Mouse (Mus musculus): ENCODE measurements around the gene Syn3. TPM values are rescaled to one million over a fixed set of nuclear protein-coding genes. Genes with fewer than 3 reads are reported as not detected.
"Not testable (repeated sequence)": the region's sequence is repeated elsewhere in the genome, so short reads cannot be mapped to it uniquely, and the experiment has no call there.

Gene Syn3
- polyA plus RNA-seq, 1 experiment, result 0.75 TPM

DNA sequence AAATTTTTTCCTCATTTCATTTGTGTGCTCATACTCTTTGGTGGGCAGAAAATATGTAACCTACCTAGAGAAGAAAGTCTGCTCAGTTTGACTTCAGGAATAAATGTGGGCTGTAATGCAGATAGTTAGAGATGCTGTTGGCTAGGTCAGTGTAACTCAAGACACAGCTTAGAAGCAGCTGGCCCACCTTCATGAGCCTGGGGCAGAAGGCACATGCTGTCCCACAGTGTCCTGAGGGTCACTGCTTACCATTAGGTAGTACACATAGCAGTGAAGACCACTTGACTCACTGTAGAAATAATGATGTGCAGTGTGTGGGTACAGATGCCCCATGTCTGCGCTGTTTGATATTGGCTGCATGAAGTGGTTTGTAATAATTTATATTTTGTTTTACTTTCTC, 452.3 kb downstream of the Syn3 start:
- TF ChIP-seq POLR2A (IDR thresholded peaks at IDR 0.05; ENCODE audit: low read depth, low read length) (no peak), CTCF (IDR thresholded peaks at IDR 0.05; ENCODE audit: extremely low read depth, insufficient read length, insufficient replicate concordance, low read depth, low read length) (no peak)
- Histone ChIP-seq H3K27me3 (ENCODE audit: control insufficient read depth, insufficient read depth, low read length) (no peaks in the 10 kb centered on the region), H3K36me3 (ENCODE audit: control insufficient read depth, insufficient read depth, low read length) (peaks cover 52% of the 10 kb centered on the region), H3K4me3 (ENCODE audit: low read depth, low read length) (no peak overlapping the region), H3K4me1 (ENCODE audit: control insufficient read depth, insufficient read depth, insufficient read length, low read length) (no peaks in the 10 kb centered on the region), H3K27ac (ENCODE audit: insufficient read depth, low read depth, low read length) (no peak overlapping the region)
- 92% methylated on average over 1 of the region's 1 CpGs for WGBS

DNA sequence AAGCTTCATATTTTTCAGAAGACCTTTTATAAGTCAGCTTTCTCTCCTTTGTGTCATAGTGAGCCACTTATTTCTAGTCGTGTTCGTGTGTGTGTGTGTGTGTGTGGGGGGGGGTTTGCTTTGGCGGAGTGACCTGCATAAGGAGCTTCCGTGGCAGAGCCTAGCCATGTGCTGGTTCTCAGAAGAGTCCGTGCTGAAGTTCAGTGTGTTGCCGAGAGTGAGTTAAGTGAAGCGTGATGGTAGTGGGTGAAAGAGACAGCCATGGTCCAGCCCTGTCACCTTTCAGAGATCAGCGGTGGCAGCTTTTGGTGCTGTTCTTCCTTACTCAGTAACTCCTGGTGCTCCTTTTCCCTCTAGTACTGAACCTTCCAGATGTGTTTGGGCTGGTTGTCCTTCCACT, 454.6 kb downstream of the Syn3 start:
- WGBS, result 94% methylated on average over 8 of the region's 8 CpGs
- H3K36me3 ChIP-seq (ENCODE audit: control insufficient read depth, insufficient read depth, low read length), result peaks cover 48% of the 10 kb centered on the region
- no peaks in the 10 kb centered on the region for H3K27me3 ChIP-seq (ENCODE audit: control insufficient read depth, insufficient read depth, low read length)
- no peak overlapping the region for H3K27ac ChIP-seq (ENCODE audit: insufficient read depth, low read depth, low read length)
- no peaks in the 10 kb centered on the region for H3K4me1 ChIP-seq (ENCODE audit: control insufficient read depth, insufficient read depth, insufficient read length, low read length)
- TF ChIP-seq POLR2A (IDR thresholded peaks at IDR 0.05; ENCODE audit: low read depth, low read length) (no peak), CTCF (IDR thresholded peaks at IDR 0.05; ENCODE audit: extremely low read depth, insufficient read length, insufficient replicate concordance, low read depth, low read length) (no peak)
- H3K4me3 ChIP-seq (ENCODE audit: low read depth, low read length), result no peak overlapping the region

DNA sequence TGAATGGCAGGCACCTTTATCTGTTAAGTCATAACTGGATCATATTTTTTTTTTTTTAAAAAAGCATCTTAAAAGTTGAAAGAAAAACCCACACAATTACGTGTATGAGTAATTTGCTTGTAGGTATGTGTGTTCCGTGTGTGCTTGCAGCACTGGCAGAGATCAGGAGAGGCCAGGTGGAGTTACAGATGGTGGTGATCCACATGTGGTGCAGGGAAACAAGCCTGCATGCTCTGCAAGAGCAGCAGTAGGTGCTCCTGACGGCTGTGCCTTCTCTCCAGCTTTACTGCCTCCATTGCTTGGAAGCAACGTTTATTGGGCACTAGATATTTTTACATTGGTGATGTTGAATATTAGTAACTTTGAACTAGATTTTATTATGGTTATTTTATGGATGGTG, 455.0 kb downstream of the Syn3 start:
- no peak overlapping the region for H3K4me3 ChIP-seq (ENCODE audit: low read depth, low read length)
- 81% methylated on average over 4 of the region's 4 CpGs for WGBS
- no peaks in the 10 kb centered on the region for H3K27me3 ChIP-seq (ENCODE audit: control insufficient read depth, insufficient read depth, low read length)
- no peaks in the 10 kb centered on the region for H3K4me1 ChIP-seq (ENCODE audit: control insufficient read depth, insufficient read depth, insufficient read length, low read length)
- TF ChIP-seq CTCF (IDR thresholded peaks at IDR 0.05; ENCODE audit: extremely low read depth, insufficient read length, insufficient replicate concordance, low read depth, low read length), result no peak
- TF ChIP-seq POLR2A (IDR thresholded peaks at IDR 0.05; ENCODE audit: low read depth, low read length), result no peak
- H3K27ac ChIP-seq (ENCODE audit: insufficient read depth, low read depth, low read length), result no peak overlapping the region
- H3K36me3 ChIP-seq (ENCODE audit: control insufficient read depth, insufficient read depth, low read length), result peaks cover 49% of the 10 kb centered on the region

DNA sequence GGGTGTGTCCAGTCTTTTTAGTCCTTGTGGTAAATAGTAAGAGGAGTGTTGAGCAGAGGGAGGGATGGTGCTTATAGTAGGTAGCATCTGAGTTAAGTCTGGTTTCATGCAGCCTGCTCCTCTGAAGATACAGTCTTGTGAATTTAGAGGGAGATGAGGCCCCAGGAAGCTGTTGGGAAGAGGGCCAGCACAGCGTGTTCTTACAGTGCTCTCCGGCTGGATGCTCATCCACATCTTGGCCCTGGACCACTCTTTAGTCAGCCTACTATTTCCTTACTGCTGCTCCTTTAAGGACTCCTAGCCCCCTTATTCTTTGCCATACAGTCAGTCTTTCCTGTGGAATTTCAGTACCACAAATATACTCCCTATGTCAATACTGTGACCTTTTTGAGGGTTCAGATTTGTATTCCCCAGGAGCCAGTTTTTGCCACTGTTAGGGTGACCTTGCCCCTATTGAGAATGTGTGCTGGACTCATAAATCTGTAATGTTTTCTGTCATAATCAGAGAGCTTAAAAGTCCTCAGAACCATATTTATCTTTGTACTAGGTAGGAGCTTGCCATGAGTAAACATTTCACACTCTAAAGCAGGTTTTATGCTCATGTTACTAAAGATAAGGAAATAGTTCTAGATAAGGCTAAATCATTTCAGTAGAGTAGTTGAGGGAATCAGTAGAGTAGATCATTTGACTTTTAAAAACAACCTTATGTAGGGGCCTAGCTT, 464.5 kb downstream of the Syn3 start:
- no peak overlapping the region for H3K27ac ChIP-seq (ENCODE audit: insufficient read depth, low read depth, low read length)
- H3K4me3 ChIP-seq (ENCODE audit: low read depth, low read length), result no peak overlapping the region
- 30% methylated on average over 2 of the region's 2 CpGs for WGBS
- H3K4me1 ChIP-seq (ENCODE audit: control insufficient read depth, insufficient read depth, insufficient read length, low read length), result no peaks in the 10 kb centered on the region
- H3K36me3 ChIP-seq (ENCODE audit: control insufficient read depth, insufficient read depth, low read length), result peaks cover 44% of the 10 kb centered on the region
- no peaks in the 10 kb centered on the region for H3K27me3 ChIP-seq (ENCODE audit: control insufficient read depth, insufficient read depth, low read length)
- TF ChIP-seq POLR2A (IDR thresholded peaks at IDR 0.05; ENCODE audit: low read depth, low read length) (no peak), CTCF (IDR thresholded peaks at IDR 0.05; ENCODE audit: extremely low read depth, insufficient read length, insufficient replicate concordance, low read depth, low read length) (no peak)

DNA sequence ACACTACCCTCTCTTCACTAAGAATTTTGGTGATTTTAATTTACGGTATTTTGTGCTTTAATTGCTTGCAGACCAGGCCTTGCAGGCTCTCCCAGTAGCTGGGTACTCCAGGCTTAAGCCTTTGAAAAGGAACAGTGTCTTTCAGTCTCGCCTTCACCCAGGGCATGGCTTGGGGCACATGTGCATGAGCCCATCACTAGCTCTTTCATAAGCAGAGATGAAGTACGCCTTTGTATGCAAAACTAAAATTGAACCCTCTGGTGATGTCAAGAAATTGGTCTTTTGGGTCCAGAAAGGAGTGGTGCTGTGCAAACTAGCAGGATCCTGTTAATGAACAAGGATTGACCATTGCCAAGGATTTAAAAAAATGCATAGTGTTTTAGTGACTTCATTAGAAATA, 466.2 kb downstream of the Syn3 start:
- H3K4me3 ChIP-seq (ENCODE audit: low read depth, low read length), result no peak overlapping the region
- no peak overlapping the region for H3K27ac ChIP-seq (ENCODE audit: insufficient read depth, low read depth, low read length)
- WGBS, result 92% methylated on average over 3 of the region's 3 CpGs
- H3K36me3 ChIP-seq (ENCODE audit: control insufficient read depth, insufficient read depth, low read length), result peaks cover 40% of the 10 kb centered on the region
- no peaks in the 10 kb centered on the region for H3K4me1 ChIP-seq (ENCODE audit: control insufficient read depth, insufficient read depth, insufficient read length, low read length)
- TF ChIP-seq POLR2A (IDR thresholded peaks at IDR 0.05; ENCODE audit: low read depth, low read length) (no peak), CTCF (IDR thresholded peaks at IDR 0.05; ENCODE audit: extremely low read depth, insufficient read length, insufficient replicate concordance, low read depth, low read length) (no peak)
- no peaks in the 10 kb centered on the region for H3K27me3 ChIP-seq (ENCODE audit: control insufficient read depth, insufficient read depth, low read length)

DNA sequence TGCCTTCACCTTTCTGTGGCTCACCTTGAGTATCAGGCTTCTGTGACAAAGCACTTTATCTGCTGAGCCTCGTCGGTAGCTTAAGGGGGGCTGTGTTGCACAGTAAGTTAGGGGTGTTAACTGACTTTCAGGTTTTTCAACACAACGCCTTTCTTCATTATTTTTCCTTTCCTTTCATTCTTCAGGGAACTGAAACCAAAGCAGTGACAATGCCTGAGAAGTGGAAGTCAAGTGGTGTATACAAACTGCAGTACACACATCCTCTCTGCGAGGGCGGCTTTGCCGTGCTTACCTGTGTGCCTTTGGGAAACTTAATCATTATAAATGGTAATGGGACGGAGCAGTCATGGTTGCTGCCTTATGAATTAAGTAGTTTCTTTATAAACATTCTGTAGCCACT, 468.0 kb downstream of the Syn3 start:
- WGBS, result 84% methylated on average over 7 of the region's 7 CpGs
- no peaks in the 10 kb centered on the region for H3K4me1 ChIP-seq (ENCODE audit: control insufficient read depth, insufficient read depth, insufficient read length, low read length)
- TF ChIP-seq POLR2A (IDR thresholded peaks at IDR 0.05; ENCODE audit: low read depth, low read length) (no peak), CTCF (IDR thresholded peaks at IDR 0.05; ENCODE audit: extremely low read depth, insufficient read length, insufficient replicate concordance, low read depth, low read length) (no peak)

DNA sequence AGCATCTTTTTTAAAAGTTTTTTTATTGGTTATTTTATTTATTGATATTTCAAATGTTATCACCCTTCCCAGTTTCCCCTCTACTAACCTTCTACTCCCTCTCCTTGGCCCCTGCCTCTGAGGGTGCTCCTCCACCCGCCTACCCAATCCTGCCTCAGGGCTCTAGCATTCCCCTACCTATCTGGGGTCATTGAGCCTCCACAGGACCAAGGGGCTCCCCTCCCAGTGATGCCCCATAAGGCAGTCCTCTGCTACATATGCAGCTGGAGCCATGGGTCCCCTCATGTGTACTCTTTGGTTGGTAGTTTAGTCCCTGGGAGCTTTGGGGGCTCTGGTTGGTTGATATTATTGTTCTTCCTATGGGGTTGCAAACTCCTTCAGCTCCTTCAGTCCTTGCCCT, 471.9 kb downstream of the Syn3 start:
- not testable (repeated sequence) for H3K4me1 ChIP-seq (ENCODE audit: control insufficient read depth, insufficient read depth, insufficient read length, low read length); H3K27me3 ChIP-seq (ENCODE audit: control insufficient read depth, insufficient read depth, low read length); H3K4me3 ChIP-seq (ENCODE audit: low read depth, low read length); H3K27ac ChIP-seq (ENCODE audit: insufficient read depth, low read depth, low read length)
- peaks cover 28% of the 10 kb centered on the region for H3K36me3 ChIP-seq (ENCODE audit: control insufficient read depth, insufficient read depth, low read length)
- 93% methylated on average over 1 of the region's 1 CpGs for WGBS

More for the DNA sequence above, 468.0 kb downstream of the Syn3 start:
- H3K27ac ChIP-seq (ENCODE audit: insufficient read depth, low read depth, low read length), result no peak overlapping the region
- peaks cover 34% of the 10 kb centered on the region for H3K36me3 ChIP-seq (ENCODE audit: control insufficient read depth, insufficient read depth, low read length)
- H3K27me3 ChIP-seq (ENCODE audit: control insufficient read depth, insufficient read depth, low read length), result no peaks in the 10 kb centered on the region
- H3K4me3 ChIP-seq (ENCODE audit: low read depth, low read length), result no peak overlapping the region

Measured in small intestine, adult 2 months (tissue).